Mouse (Mus musculus) cerebellum, adult 2 months (tissue): Measurements from ENCODE around the gene Spns2. TPM values are rescaled to one million over a fixed set of nuclear protein-coding genes. Genes with fewer than 3 reads are reported as not detected.

Experiments used
- DNase-seq, 2 experiments: peaks; one replicate each; pipeline ENCODE4 v3.0.0; 2021
- H3K27ac ChIP-seq: fragments of 200-500 bp; 2 replicates; pipeline ENCODE4 v1.5.1; 2012; ENCODE audit warnings: low read length, control low read depth, inconsistent platforms; ENCODE audit not compliant: insufficient read depth
- H3K27me3 ChIP-seq: fragments of 200-500 bp; 2 replicates; pipeline ENCODE4 v1.6.1; 2012; ENCODE audit warnings: inconsistent platforms, mild to moderate bottlenecking, low read length, moderate library complexity; ENCODE audit not compliant: control insufficient read depth, insufficient read depth
- H3K4me1 ChIP-seq: fragments of 200-500 bp; 2 replicates; pipeline ENCODE4 v1.6.1; 2011; ENCODE audit warnings: low read length; ENCODE audit not compliant: control insufficient read depth, insufficient read depth
- H3K4me3 ChIP-seq: fragments of 200-500 bp; replicated peaks from 2 replicates; pipeline ENCODE3; 2011; ENCODE audit warnings: mild to moderate bottlenecking, low read depth, low read length, control low read depth; ENCODE audit not compliant: insufficient read depth
- CTCF ChIP-seq: fragments of 200-500 bp; IDR thresholded peaks from 2 replicates; pipeline ENCODE4 v1.5.1; 2011; ENCODE audit warnings: low read depth, mild to moderate bottlenecking, control low read depth, low read length, moderate library complexity, borderline replicate concordance; ENCODE audit not compliant: insufficient read depth
- POLR2A ChIP-seq: fragments of 200-500 bp; IDR thresholded peaks from 2 replicates; pipeline ENCODE4 v1.6.1; 2011; ENCODE audit warnings: low read length, control low read depth, borderline replicate concordance; ENCODE audit not compliant: insufficient read depth
- WGBS: fragments of 180-500 bp; shearing (Covaris S2); methylation state at CpG from one replicate; pipeline ENCODE4 v1.1.7; 2018; 5-methylcytosine and 5-hydroxymethylcytosine counted together
- polyA plus RNA-seq: library from polyadenylated mRNA; depleted of rRNA; stranded (reverse); fragments of >200 nt; gene quantifications from 2 replicates; pipeline ENCODE4 v1.2.3, GENCODE M21; 2012

The Spns2 gene
- polyA plus RNA-seq, 1 experiment: 59.5 TPM

DNA sequence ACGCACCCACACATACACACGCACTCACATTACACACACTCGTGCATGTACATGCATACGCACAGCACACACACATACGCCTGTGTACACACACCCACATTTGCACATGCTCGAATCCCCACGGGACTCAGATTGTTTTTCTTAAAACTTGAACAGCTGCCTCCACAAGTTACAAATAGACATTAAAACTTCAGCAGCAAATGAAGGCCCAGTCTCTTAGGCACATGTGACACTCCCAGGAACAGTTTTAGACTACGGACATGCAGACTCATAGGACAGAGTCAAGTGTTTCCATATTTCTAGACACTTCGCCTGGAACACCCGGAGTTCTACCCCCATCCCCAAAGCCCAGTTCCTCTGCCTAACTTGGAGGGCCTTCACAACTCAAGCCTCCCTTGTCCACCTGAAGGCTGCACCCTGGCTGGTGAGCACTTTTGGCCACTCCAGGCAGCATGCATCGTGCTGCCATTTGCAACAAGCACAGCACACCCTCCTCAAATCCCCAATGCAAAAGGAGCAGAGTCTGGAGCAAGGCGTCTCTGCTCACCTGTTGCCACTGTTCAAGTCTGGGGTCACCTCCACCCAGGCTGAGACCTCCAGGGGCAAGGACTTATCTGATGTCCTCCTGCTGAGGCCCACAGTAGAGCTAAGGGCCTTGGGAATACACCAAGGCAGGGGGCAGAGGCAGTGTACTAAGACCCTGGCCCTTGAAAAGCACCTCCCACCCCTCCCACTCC lies 79.9 kb downstream of the Spns2 start:
- DNase-seq: no peak
- Histone ChIP-seq H3K27me3 (no peaks in the 10 kb centered on the region; the same call in 1 of the 2 replicates), H3K4me3 (no peak overlapping the region), H3K4me1 (no peaks in the 10 kb centered on the region; the same call in 1 of the 2 replicates), H3K27ac (no peak overlapping the region)
- WGBS: 85% methylated on average over 12 of the region's 12 CpGs
- TF ChIP-seq CTCF (no peak), POLR2A (no peak)

DNA sequence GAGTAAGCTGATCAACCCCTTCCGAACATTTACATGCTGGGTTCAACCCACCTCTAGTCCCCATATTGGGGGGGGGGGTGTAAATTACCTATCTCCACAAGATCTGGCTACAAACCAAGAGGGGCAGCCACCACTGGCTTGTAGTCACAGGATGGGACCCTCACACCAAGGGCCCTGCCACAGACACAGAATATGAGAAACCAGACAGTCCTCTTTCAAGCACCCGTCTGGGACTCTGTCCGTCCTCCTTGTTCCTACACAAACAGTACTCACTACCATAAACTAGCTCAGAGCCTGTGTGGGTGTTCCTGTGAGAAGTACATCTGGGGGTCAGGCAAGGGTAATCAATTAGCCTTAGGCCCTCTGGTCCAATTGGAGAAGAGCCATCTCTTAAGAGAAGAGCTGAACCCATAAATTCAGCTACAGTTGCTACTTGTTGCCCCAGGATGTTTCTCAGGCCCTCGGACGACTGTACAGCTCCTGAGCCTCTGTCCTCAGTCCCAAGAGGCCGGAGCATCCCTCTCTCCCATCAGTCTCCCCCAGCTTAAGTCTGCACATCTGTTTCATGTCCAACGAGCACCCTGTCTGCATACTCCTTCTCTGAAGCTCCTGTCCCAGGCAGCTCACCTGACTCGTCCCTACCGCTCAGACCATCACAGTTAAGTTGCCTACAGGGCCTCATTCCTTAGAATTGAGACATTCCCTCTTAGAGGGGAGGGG lies 81.1 kb downstream of the Spns2 start:
- TF ChIP-seq CTCF: no peak
- no peak for TF ChIP-seq POLR2A
- Histone ChIP-seq H3K4me1 (no peaks in the 10 kb centered on the region; the same call in 1 of the 2 replicates), H3K27me3 (no peaks in the 10 kb centered on the region; the same call in 1 of the 2 replicates), H3K4me3 (no peak overlapping the region), H3K27ac (no peak overlapping the region)
- DNase-seq: no peak
- 80% methylated on average over 9 of the region's 9 CpGs for WGBS

DNA sequence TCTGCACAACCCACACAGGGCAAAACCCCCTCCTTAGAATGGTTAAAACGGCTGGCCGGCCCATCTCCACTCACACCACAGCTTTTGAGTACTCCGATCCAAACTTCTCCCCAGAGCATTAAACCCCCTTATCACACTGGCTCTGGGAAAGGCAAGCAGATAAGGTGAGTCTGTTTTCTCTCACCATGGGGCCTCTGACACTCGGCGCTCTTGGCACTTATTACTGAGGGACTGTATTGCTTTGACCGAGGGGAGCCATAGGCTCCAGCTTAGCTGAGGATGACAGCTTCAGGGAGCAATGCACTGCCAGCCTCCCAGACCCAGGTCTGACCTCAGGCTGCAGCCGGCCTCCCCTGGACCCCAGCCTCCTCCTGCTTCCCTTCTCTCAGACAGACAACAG lies 82.1 kb downstream of the Spns2 start:
- no peak for TF ChIP-seq POLR2A
- no peak for TF ChIP-seq CTCF
- DNase-seq: no peak
- Histone ChIP-seq H3K4me1 (no peaks in the 10 kb centered on the region; the same call in 1 of the 2 replicates), H3K4me3 (no peak overlapping the region), H3K27ac (no peak overlapping the region), H3K27me3 (no peaks in the 10 kb centered on the region; the same call in 1 of the 2 replicates)
- 30% methylated on average over 7 of the region's 7 CpGs for WGBS

DNA sequence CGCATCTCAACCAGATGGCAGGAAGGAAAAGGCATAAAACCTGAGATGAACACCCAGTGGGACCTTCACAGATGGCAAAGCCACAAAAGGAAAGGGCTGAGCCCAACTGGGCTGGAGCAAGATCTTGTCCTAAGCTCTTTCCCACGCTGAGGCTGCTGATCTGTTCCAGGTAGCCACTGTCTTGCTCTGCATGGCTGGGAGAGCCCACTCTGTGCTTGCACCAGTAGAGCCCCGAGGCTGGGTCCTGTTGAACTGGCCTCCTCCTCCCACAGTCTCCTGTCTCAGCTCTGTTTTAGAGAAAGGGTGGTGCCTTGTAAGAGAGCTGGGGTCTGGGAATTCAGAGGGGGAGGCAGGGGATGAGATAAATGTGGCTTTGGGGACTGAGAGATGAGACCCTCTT lies 82.6 kb downstream of the Spns2 start:
- Histone ChIP-seq H3K27me3 (no peaks in the 10 kb centered on the region; the same call in 1 of the 2 replicates), H3K4me1 (no peaks in the 10 kb centered on the region; the same call in 1 of the 2 replicates), H3K27ac (no peak overlapping the region), H3K4me3 (no peak overlapping the region)
- TF ChIP-seq POLR2A: no peak
- DNase-seq: no peak
- WGBS: 32% methylated on average over 3 of the region's 3 CpGs

DNA sequence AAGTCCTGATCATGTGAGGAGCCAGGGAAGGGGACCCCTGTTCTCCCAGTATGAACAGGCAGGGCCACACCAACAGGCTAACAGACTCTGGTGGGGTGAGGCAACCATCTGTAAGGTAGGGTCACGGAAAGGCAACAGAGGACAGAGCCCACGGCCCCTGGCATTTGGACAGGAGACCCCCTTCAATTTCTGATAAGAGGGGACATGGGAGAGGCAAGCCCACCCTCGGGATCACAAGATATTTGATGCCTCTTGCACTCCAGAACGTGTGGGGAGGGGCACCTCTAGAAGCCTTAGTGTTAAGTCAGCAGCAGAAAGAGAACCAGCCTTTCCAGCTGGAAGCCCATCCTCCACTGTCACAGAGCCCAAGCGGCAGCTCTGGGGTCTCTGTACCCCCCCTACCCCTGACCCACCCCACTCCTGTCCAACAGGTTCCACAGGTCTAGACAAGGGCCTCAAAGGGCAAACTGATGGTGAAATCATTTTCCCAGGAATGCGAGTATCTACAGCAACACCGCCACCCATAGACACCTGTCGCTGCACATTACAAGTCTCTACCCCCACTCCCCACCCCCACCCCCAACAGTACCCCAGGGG lies 83.5 kb downstream of the Spns2 start:
- TF ChIP-seq POLR2A: no peak
- TF ChIP-seq CTCF: no peak
- 74% methylated on average over 8 of the region's 8 CpGs for WGBS
- Histone ChIP-seq H3K27ac (no peak overlapping the region), H3K4me1 (no peaks in the 10 kb centered on the region), H3K27me3 (no peaks in the 10 kb centered on the region), H3K4me3 (no peak overlapping the region)
- DNase-seq: no peak

DNA sequence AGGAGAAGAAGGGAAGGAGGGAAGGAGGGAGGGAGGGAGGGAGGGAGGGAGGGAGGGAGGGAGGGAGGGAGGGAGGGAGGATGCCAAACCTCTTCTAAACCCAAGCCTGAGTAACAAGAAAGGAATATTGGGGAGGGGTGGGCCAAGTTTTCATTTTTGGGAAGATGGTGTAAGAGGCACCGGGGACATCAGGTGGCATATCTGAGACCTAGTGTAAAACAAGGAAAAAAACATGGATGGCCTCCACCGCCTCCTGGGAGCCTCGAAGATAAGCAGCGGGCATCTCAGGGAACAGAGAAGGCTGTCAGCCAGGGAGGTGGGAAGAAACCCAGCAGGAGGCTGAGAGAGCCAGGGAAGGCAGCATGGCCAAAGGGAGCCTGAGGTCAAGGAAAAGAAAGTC lies 84.2 kb downstream of the Spns2 start:
- 50% methylated on average over 4 of the region's 4 CpGs for WGBS

DNA sequence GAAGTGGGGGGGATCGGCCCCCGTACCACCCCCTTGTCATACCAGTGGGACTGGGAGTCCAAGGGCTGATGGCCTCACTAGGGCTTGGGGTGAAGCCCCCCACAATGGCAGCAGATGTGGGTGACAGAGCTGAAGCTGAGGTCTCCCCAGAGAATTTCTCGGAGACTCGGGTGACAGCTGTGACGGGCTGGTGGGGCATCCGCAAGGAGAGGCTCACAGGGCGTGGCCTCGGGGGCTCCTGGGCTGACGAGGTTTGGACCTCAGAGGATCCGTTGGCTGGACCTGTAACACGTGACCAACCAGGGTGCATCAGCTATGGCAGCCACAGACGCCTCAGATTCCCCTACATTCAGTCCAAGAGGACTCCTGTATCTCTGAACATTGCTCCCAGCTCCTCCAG lies 86.7 kb downstream of the Spns2 start:
- 81% methylated on average over 12 of the region's 12 CpGs for WGBS
- no peak for DNase-seq
- no peak for TF ChIP-seq POLR2A
- no peak for TF ChIP-seq CTCF
- Histone ChIP-seq H3K27me3 (no peaks in the 10 kb centered on the region), H3K4me1 (no peaks in the 10 kb centered on the region), H3K27ac (no peak overlapping the region), H3K4me3 (no peak overlapping the region)

More for the DNA sequence above, 84.2 kb downstream of the Spns2 start:
- Histone ChIP-seq H3K27ac (no peak overlapping the region), H3K4me3 (no peak overlapping the region), H3K4me1 (no peaks in the 10 kb centered on the region), H3K27me3 (no peaks in the 10 kb centered on the region)
- TF ChIP-seq CTCF (no peak), POLR2A (no peak)
- no peak for DNase-seq
